Mouse (Mus musculus): ENCODE measurements around the gene Lrch4. TPM values are rescaled to one million over a fixed set of nuclear protein-coding genes. Genes with fewer than 3 reads are reported as not detected.

Gene Lrch4
- polyA plus RNA-seq, 1 experiment from 2014 or later = 50.7 TPM

- Histone ChIP-seq H3K9me3 (ENCODE audit: low read length) (no peaks in the 10 kb centered on the region), H3K27ac (ENCODE audit: low read length) (0 out of 2 replicates have a peak overlapping the region, but pooled peaks have one; percentile 32), H3K4me1 (ENCODE audit: insufficient read depth, low read depth, low read length) (peaks cover 10% of the 10 kb centered on the region; the same call in 1 of the 2 replicates), H3K4me2 (replicated peaks; ENCODE audit: low read depth, low read length) (no peak overlapping the region), H3K4me3 (ENCODE audit: low read depth, low read length) (no peak overlapping the region), H3K27me3 (replicated peaks; ENCODE audit: insufficient read depth, low read length) (no peaks in the 10 kb centered on the region), H3K9ac (replicated peaks; ENCODE audit: low read depth) (no peak overlapping the region), H3K36me3 (ENCODE audit: insufficient read depth, low read length) (peaks cover 6% of the 10 kb centered on the region; the same call in 1 of the 2 replicates)
- WGBS = 47% methylated on average over 10 of the region's 10 CpGs
- no peak for TF ChIP-seq EP300 (IDR thresholded peaks at IDR 0.05)
- 0 out of 2 replicates have a peak, but pooled peaks have one; percentile 19 for TF ChIP-seq CTCF (IDR thresholded peaks at IDR 0.05)
- ATAC-seq (peak; percentile 7; the same call in 1 of the 2 replicates), DNase-seq (ENCODE audit: low spot score) (peak; percentile 77)
These were observed 40.0 kb downstream of the Lrch4 start for GRCm38 (mm10) chr5:137668971-137669370.

GRCm38 (mm10) chr5:137670240-137670639 is 41.3 kb downstream of the Lrch4 start:
- H3K27me3 ChIP-seq (replicated peaks; ENCODE audit: insufficient read depth, low read length) = no peaks in the 10 kb centered on the region
- no peak overlapping the region for H3K9ac ChIP-seq (replicated peaks; ENCODE audit: low read depth)
- TF ChIP-seq CTCF (IDR thresholded peaks at IDR 0.05) (peak; percentile 65), EP300 (IDR thresholded peaks at IDR 0.05) (no peak)
- no peak overlapping the region for H3K4me2 ChIP-seq (replicated peaks; ENCODE audit: low read depth, low read length)
- H3K4me3 ChIP-seq (ENCODE audit: low read depth, low read length) = no peak overlapping the region
- DNase-seq (ENCODE audit: low spot score) (peak; percentile 59), ATAC-seq (no peak)
- H3K27ac ChIP-seq (ENCODE audit: low read length) = peak overlapping the region; percentile 34; the same call in 1 of the 2 replicates
- peaks cover 10% of the 10 kb centered on the region; the same call in 1 of the 2 replicates for H3K4me1 ChIP-seq (ENCODE audit: insufficient read depth, low read depth, low read length)
- 100% methylated on average over 1 of the region's 1 CpGs for WGBS
- no peaks in the 10 kb centered on the region for H3K9me3 ChIP-seq (ENCODE audit: low read length)
- H3K36me3 ChIP-seq (ENCODE audit: insufficient read depth, low read length) = peaks cover 4% of the 10 kb centered on the region; the same call in 1 of the 2 replicates

GRCm38 (mm10) chr5:137671443-137672240 is 42.7 kb downstream of the Lrch4 start:
- Histone ChIP-seq H3K27me3 (replicated peaks; ENCODE audit: insufficient read depth, low read length) (no peaks in the 10 kb centered on the region), H3K9ac (replicated peaks; ENCODE audit: low read depth) (no peak overlapping the region), H3K9me3 (ENCODE audit: low read length) (no peaks in the 10 kb centered on the region), H3K27ac (ENCODE audit: low read length) (peak overlapping the region; percentile 81), H3K4me3 (ENCODE audit: low read depth, low read length) (no peak overlapping the region), H3K36me3 (ENCODE audit: insufficient read depth, low read length) (no peaks in the 10 kb centered on the region), H3K4me2 (replicated peaks; ENCODE audit: low read depth, low read length) (0 out of 2 replicates have a peak overlapping the region, but pooled peaks have one; percentile 25), H3K4me1 (ENCODE audit: insufficient read depth, low read depth, low read length) (peaks cover 10% of the 10 kb centered on the region; the same call in 1 of the 2 replicates)
- ATAC-seq (peak; percentile 90), DNase-seq (ENCODE audit: low spot score) (peak; percentile 96)
- peak; percentile 94 for TF ChIP-seq EP300 (IDR thresholded peaks at IDR 0.05)
- TF ChIP-seq CTCF (IDR thresholded peaks at IDR 0.05) = peak; percentile 23
- 5% methylated on average over 9 of the region's 9 CpGs for WGBS

DNA sequence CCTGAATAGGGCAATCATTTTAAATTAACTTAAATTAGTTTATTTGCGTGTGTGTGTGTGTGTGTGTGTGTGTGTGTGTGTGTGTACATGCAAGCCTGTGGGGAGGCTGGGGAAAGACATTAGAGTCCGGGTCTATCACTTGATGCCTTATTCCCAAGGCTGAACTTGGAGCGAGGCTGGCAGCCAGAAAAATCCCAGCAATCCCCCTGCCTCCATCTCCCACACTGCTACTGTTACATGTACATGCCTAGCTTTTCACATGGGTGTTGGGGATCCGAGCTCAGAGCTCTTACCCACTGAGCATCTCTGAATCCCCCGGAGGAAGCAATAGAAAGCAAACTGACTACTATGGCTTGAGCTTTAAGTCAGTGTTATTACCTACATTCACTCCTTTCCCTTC is 43.4 kb downstream of the Lrch4 start:
- WGBS = 72% methylated on average over 5 of the region's 5 CpGs
- ATAC-seq = no peak
- H3K4me3 ChIP-seq (ENCODE audit: low read depth, low read length) = no peak overlapping the region
- no peaks in the 10 kb centered on the region for H3K27me3 ChIP-seq (replicated peaks; ENCODE audit: insufficient read depth, low read length)
- H3K4me1 ChIP-seq (ENCODE audit: insufficient read depth, low read depth, low read length) = peaks cover 10% of the 10 kb centered on the region; the same call in 1 of the 2 replicates
- no peak overlapping the region for H3K9ac ChIP-seq (replicated peaks; ENCODE audit: low read depth)
- no peak for DNase-seq (ENCODE audit: low spot score)
- H3K9me3 ChIP-seq (ENCODE audit: low read length) = no peaks in the 10 kb centered on the region
- H3K36me3 ChIP-seq (ENCODE audit: insufficient read depth, low read length) = no peaks in the 10 kb centered on the region
- H3K4me2 ChIP-seq (replicated peaks; ENCODE audit: low read depth, low read length) = no peak overlapping the region
- H3K27ac ChIP-seq (ENCODE audit: low read length) = peak overlapping the region; percentile 81
- TF ChIP-seq EP300 (IDR thresholded peaks at IDR 0.05) = no peak
- TF ChIP-seq CTCF (IDR thresholded peaks at IDR 0.05) = no peak

GRCm38 (mm10) chr5:137673015-137673414 is 44.1 kb downstream of the Lrch4 start:
- ATAC-seq (no peak), DNase-seq (ENCODE audit: low spot score) (no peak)
- 77% methylated on average over 6 of the region's 6 CpGs for WGBS
- H3K9ac ChIP-seq (replicated peaks; ENCODE audit: low read depth) = no peak overlapping the region
- H3K36me3 ChIP-seq (ENCODE audit: insufficient read depth, low read length) = no peaks in the 10 kb centered on the region
- peaks cover 10% of the 10 kb centered on the region; the same call in 1 of the 2 replicates for H3K4me1 ChIP-seq (ENCODE audit: insufficient read depth, low read depth, low read length)
- no peaks in the 10 kb centered on the region for H3K9me3 ChIP-seq (ENCODE audit: low read length)
- no peak overlapping the region for H3K27ac ChIP-seq (ENCODE audit: low read length)
- no peak overlapping the region for H3K4me2 ChIP-seq (replicated peaks; ENCODE audit: low read depth, low read length)
- TF ChIP-seq CTCF (IDR thresholded peaks at IDR 0.05) = no peak
- no peak for TF ChIP-seq EP300 (IDR thresholded peaks at IDR 0.05)
- no peaks in the 10 kb centered on the region for H3K27me3 ChIP-seq (replicated peaks; ENCODE audit: insufficient read depth, low read length)
- no peak overlapping the region for H3K4me3 ChIP-seq (ENCODE audit: low read depth, low read length)

GRCm38 (mm10) chr5:137674786-137675185 is 45.9 kb downstream of the Lrch4 start:
- Histone ChIP-seq H3K4me3 (ENCODE audit: low read depth, low read length) (no peak overlapping the region), H3K27ac (ENCODE audit: low read length) (no peak overlapping the region), H3K36me3 (ENCODE audit: insufficient read depth, low read length) (no peaks in the 10 kb centered on the region), H3K9me3 (ENCODE audit: low read length) (no peaks in the 10 kb centered on the region), H3K4me1 (ENCODE audit: insufficient read depth, low read depth, low read length) (peaks cover 10% of the 10 kb centered on the region; the same call in 1 of the 2 replicates), H3K9ac (replicated peaks; ENCODE audit: low read depth) (no peak overlapping the region), H3K27me3 (replicated peaks; ENCODE audit: insufficient read depth, low read length) (no peaks in the 10 kb centered on the region), H3K4me2 (replicated peaks; ENCODE audit: low read depth, low read length) (no peak overlapping the region)
- WGBS = 93% methylated on average over 8 of the region's 8 CpGs
- ATAC-seq (no peak), DNase-seq (ENCODE audit: low spot score) (no peak)
- TF ChIP-seq CTCF (IDR thresholded peaks at IDR 0.05) (no peak), EP300 (IDR thresholded peaks at IDR 0.05) (no peak)
